Comparison of ENCODE assay signal across 8 mouse cellular contexts in the genomic region with DNA sequence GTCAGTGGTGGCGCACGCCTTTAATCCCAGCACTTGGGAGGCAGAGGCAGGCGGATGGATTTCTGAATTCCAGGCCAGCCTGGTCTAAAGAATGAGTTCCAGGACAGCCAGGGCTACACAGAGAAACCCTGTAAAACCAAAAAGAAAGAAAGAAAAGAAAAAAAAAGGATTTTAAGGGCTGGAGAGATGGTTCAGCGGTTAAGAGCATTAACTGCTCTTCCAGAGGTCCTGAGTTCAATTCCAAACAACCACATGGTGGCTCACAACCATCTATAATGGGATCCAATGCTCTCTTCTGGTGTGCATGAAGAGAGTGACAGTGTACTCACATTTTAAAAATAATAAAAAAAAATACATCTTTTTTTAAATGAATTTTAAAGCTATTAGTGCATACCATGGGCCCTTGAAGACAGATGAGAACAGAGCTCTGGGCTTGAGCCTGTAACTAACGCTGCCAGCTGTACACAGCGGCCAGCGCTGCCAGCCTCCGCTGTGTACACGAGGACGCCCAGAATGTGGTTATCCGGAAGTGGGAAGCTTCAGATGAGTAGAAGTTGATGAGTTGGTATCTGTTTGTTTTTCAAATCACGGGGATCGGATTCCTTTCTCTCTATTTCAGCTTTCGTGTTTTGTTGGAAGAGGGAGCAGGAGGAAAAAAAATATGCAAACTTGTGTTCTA. TPM values are rescaled to one million over a fixed set of nuclear protein-coding genes. Genes with fewer than 3 reads are reported as not detected.
DNase-seq lines count a peak whose midpoint lies in the region; ATAC-seq and TF ChIP-seq lines count a peak whose summit lies in the region.

No protein-coding gene starts in this region.

- H3K4me1 ChIP-seq in heart, embryonic 12.5 days (replicated peaks) = peaks cover 15% of the 10 kb centered on the region
- peaks cover 9 to 47% of the 10 kb centered on the region in 2 experiments for H3K4me1 ChIP-seq in CH12.LX (ENCODE audit: control insufficient read depth in 1 of 2, insufficient read depth in 2 of 2)
- peaks cover 11% of the 10 kb centered on the region for H3K4me1 ChIP-seq in forebrain, embryonic 16.5 days (replicated peaks; ENCODE audit: control insufficient read depth, insufficient read depth, low read length)

- peak overlapping the region; percentile 92 for H3K9ac ChIP-seq in heart, embryonic 12.5 days
- peak overlapping the region; percentile 97 for H3K9ac ChIP-seq in CH12.LX (ENCODE audit: insufficient read depth, low read depth)
- H3K9ac ChIP-seq in forebrain, embryonic 16.5 days (replicated peaks; ENCODE audit: low read depth, low read length) = peak overlapping the region; percentile 93

- no peak for ATAC-seq in heart, embryonic 12.5 days (ENCODE audit: insufficient number of reproducible peaks, low FRiP score)
- no peak for ATAC-seq in forebrain, embryonic 16.5 days
- ATAC-seq in frontal cortex, adult (ENCODE audit: low TSS enrichment) = no peak

- 0 out of 2 replicates have a peak, but pooled peaks have one; percentile 5 for TF ChIP-seq EP300 in CH12.LX (IDR thresholded peaks at IDR 0.05; ENCODE audit: low read length)

- H3K27ac ChIP-seq in heart, embryonic 12.5 days (ENCODE audit: poor library complexity, severe bottlenecking) = peak overlapping the region; percentile 98
- H3K27ac ChIP-seq in CH12.LX (ENCODE audit: insufficient read depth, low read depth) (no peak overlapping the region; the same call in 1 of the 2 replicates), macrophage (peak overlapping the region; percentile 98)
- H3K27ac ChIP-seq in forebrain, embryonic 16.5 days (ENCODE audit: low read length) = peak overlapping the region; percentile 98; the same call in 1 of the 2 replicates

- TF ChIP-seq CTCF in CH12.LX (conservative IDR thresholded peaks at IDR 0.05 in 1 of 2, IDR thresholded peaks at IDR 0.05 in 1 of 2; ENCODE audit: low read depth in 2 of 2, low read length in 2 of 2) = 0 out of 4 replicates have a peak, but pooled peaks of 1 of the 2 experiments have one; percentile 11

- TF ChIP-seq POLR2A in CH12.LX (IDR thresholded peaks at IDR 0.05; ENCODE audit: low read depth, low read length) = peak; percentile 43

- in situ Hi-C loops in CH12.LX (cut with MboI; ENCODE audit: low pct_ligation_motif_present, low pct_unique_long_range_greater_than_20kb, low sequenced_read_pairs) = no loop called here

- 62% methylated on average over 14 of the region's 14 CpGs for WGBS in heart, embryonic 12.5 days
- 70% methylated on average over 14 of the region's 14 CpGs for WGBS in forebrain, embryonic 16.5 days
- 68% methylated on average over 14 of the region's 14 CpGs for WGBS in macrophage (ENCODE audit: missing documents)

- H3K36me3 ChIP-seq in heart, embryonic 12.5 days = peaks cover 26% of the 10 kb centered on the region
- H3K36me3 ChIP-seq in CH12.LX (replicated peaks in 1 of 2; ENCODE audit: control insufficient read depth in 1 of 2, insufficient read depth in 1 of 2, low read length in 1 of 2) (peaks cover 23 to 31% of the 10 kb centered on the region in 2 experiments), macrophage (ENCODE audit: inconsistent target) (peaks cover 22% of the 10 kb centered on the region)
- no peaks in the 10 kb centered on the region for H3K36me3 ChIP-seq in forebrain, embryonic 16.5 days (ENCODE audit: control insufficient read depth, insufficient read depth)

- H3K79me2 ChIP-seq in CH12.LX (replicated peaks; ENCODE audit: control insufficient read depth, extremely low read depth, insufficient read depth, poor library complexity, severe bottlenecking) (peaks cover 16% of the 10 kb centered on the region), macrophage (ENCODE audit: inconsistent target) (peaks cover 47% of the 10 kb centered on the region)

- no peak for DNase-seq in heart, adult 9 months (ENCODE audit: low spot score in 2 of 2)
- peak; percentile 70 for DNase-seq in CH12.LX (ENCODE audit: extremely low read depth)
- no peak for DNase-seq in right cerebral cortex, adult 18-20 months
- no peak for DNase-seq in adrenal gland, adult 2 months

- H3K27me3 ChIP-seq in heart, embryonic 12.5 days (replicated peaks) = no peaks in the 10 kb centered on the region
- no peaks in the 10 kb centered on the region for H3K27me3 ChIP-seq in CH12.LX (replicated peaks)
- no peaks in the 10 kb centered on the region for H3K27me3 ChIP-seq in forebrain, embryonic 16.5 days (replicated peaks; ENCODE audit: control insufficient read depth, insufficient read depth, low read length)

- no peaks in the 10 kb centered on the region for H3K9me3 ChIP-seq in heart, embryonic 12.5 days (replicated peaks)
- H3K9me3 ChIP-seq in CH12.LX (replicated peaks; ENCODE audit: low read length) = no peaks in the 10 kb centered on the region
- no peaks in the 10 kb centered on the region for H3K9me3 ChIP-seq in forebrain, embryonic 16.5 days (ENCODE audit: control insufficient read depth, low read length)

- H3K4me2 ChIP-seq in heart, embryonic 12.5 days = peak overlapping the region; percentile 78
- peak overlapping the region; percentile 74 for H3K4me2 ChIP-seq in CH12.LX (ENCODE audit: insufficient read depth, low read depth, poor library complexity, severe bottlenecking)
- H3K4me2 ChIP-seq in forebrain, embryonic 16.5 days (ENCODE audit: low read length) = peak overlapping the region; percentile 75

- dilution Hi-C loops in CH12.LX (cut with MboI; ENCODE audit: extremely low pct_ligation_motif_present, extremely low pct_unique_long_range_greater_than_20kb, low sequenced_read_pairs) = no loop called here

- no peak for TF ChIP-seq RAD21 in CH12.LX (IDR thresholded peaks at IDR 0.05; ENCODE audit: low read depth, low read length)

- H3K4me3 ChIP-seq in heart, embryonic 12.5 days = peak overlapping the region; percentile 76
- H3K4me3 ChIP-seq in CH12.LX (replicated peaks in 1 of 3; ENCODE audit: low read depth in 2 of 3, low read length in 2 of 3, poor library complexity in 1 of 3) (peak overlapping the region; percentile 67 to 96 (median 92)), macrophage (ENCODE audit: inconsistent target) (peak overlapping the region; percentile 93)
- peak overlapping the region; percentile 57 for H3K4me3 ChIP-seq in forebrain, embryonic 16.5 days (replicated peaks; ENCODE audit: low read length)

RNA-seq across cellular contexts. Expression of a gene that starts 0.8 kb away (rescaled TPM):
- polyA plus RNA-seq in heart, embryonic 12.5 days (2016; fragmentation: Nextera tagmentation; extraction: Ambion mirVana) = 25.1 and 26.5 TPM in 2 replicates
- total RNA-seq in CH12.LX (2012; rRNA removed) (36.1 and 37.2 TPM in 2 replicates), CH12.LX (2014; rRNA removed) (28.7 and 31.7 TPM in 2 replicates)
- polyA plus RNA-seq in CH12.LX (2012; ENCODE audit: insufficient read length, low read depth) (31.1 and 35.1 TPM in 2 replicates), macrophage (2018) (36.7 to 92.1 TPM (median 40.6 TPM) in 3 replicates)
- 44.6 and 51.2 TPM in 2 replicates for polyA plus RNA-seq in forebrain, embryonic 16.5 days (2015; fragmentation: Nextera tagmentation; extraction: Ambion mirVana)
- total RNA-seq in macrophage (2018; cell fraction: chromatin; rRNA removed) = 100 to 1,000 TPM; 122 to 465 (median 250) TPM
- total RNA-seq in macrophage (2018; cell fraction: cytosol; rRNA removed) = 100 to 1,000 TPM in 1 of 26 experiments, 10 to 100 TPM in 25; 14.4 to 102 (median 50.4) TPM
- total RNA-seq in macrophage (2018; cell fraction: nucleus; rRNA removed) = 100 to 1,000 TPM in 23 of 26 experiments, 10 to 100 TPM in 3; 70.1 to 307 (median 159) TPM
- total RNA-seq in adrenal gland, adult 2 months (2021) = 10 to 100 TPM; 45.1 to 88.0 TPM
- polyA plus RNA-seq in adrenal gland, adult 2 months (2012; rRNA removed) = 71.5 and 72.1 TPM in 2 replicates

RNA-seq across cellular contexts. Expression of a gene that starts 23.2 kb away (rescaled TPM):
- polyA plus RNA-seq in heart, embryonic 12.5 days (2016; fragmentation: Nextera tagmentation; extraction: Ambion mirVana) = 3.9 and 4.6 TPM in 2 replicates
- total RNA-seq in CH12.LX (2012; rRNA removed) (not detected in 2 replicates), CH12.LX (2014; rRNA removed) (not detected in 2 replicates)
- polyA plus RNA-seq in CH12.LX (2012; ENCODE audit: insufficient read length, low read depth) (not detected in 2 replicates), macrophage (2018) (0.79 TPM in 1 of 3 replicates, not detected in the others)
- 4.2 and 6.7 TPM in 2 replicates for polyA plus RNA-seq in forebrain, embryonic 16.5 days (2015; fragmentation: Nextera tagmentation; extraction: Ambion mirVana)
- total RNA-seq in macrophage (2018; cell fraction: chromatin; rRNA removed) = under 1 TPM in 2 of 26 experiments, not detected in 24; 0.53 to 0.58 TPM
- under 1 TPM in 10 of 26 experiments, not detected in 16; 0.07 to 0.29 (median 0.15) TPM for total RNA-seq in macrophage (2018; cell fraction: cytosol; rRNA removed)
- under 1 TPM in 2 of 26 experiments, not detected in 24; 0.36 to 0.79 TPM for total RNA-seq in macrophage (2018; cell fraction: nucleus; rRNA removed)
- 1 to 10 TPM; 1.7 to 2.6 TPM for total RNA-seq in adrenal gland, adult 2 months (2021)
- polyA plus RNA-seq in adrenal gland, adult 2 months (2012; rRNA removed) = 10.6 and 12.5 TPM in 2 replicates

RNA-seq across cellular contexts. Expression of a gene that starts 28.6 kb away (rescaled TPM):
- polyA plus RNA-seq in heart, embryonic 12.5 days (2016; fragmentation: Nextera tagmentation; extraction: Ambion mirVana) = 35.7 and 36.2 TPM in 2 replicates
- 23.1 and 24.3 TPM in 2 replicates for total RNA-seq in CH12.LX (2012; rRNA removed)
- 24.6 and 25.7 TPM in 2 replicates for total RNA-seq in CH12.LX (2014; rRNA removed)
- polyA plus RNA-seq in CH12.LX (2012; ENCODE audit: insufficient read length, low read depth) = 16.4 and 22.3 TPM in 2 replicates
- polyA plus RNA-seq in forebrain, embryonic 16.5 days (2015; fragmentation: Nextera tagmentation; extraction: Ambion mirVana) = 52.6 and 56.7 TPM in 2 replicates
- 10 to 100 TPM in 13 of 26 experiments, 1 to 10 TPM in 12, under 1 TPM in 1; 0.95 to 24.4 (median 10.0) TPM for total RNA-seq in macrophage (2018; cell fraction: chromatin; rRNA removed)
- total RNA-seq in macrophage (2018; cell fraction: cytosol; rRNA removed) = 10 to 100 TPM in 24 of 26 experiments, 1 to 10 TPM in 2; 6.5 to 48.2 (median 23.3) TPM
- total RNA-seq in macrophage (2018; cell fraction: nucleus; rRNA removed) = 10 to 100 TPM in 15 of 26 experiments, 1 to 10 TPM in 11; 2.0 to 27.9 (median 13.1) TPM
- 10.2 to 21.8 TPM (median 19.2 TPM) in 3 replicates for polyA plus RNA-seq in macrophage (2018)
- total RNA-seq in adrenal gland, adult 2 months (2021) = 10 to 100 TPM; 27.2 to 33.0 TPM
- polyA plus RNA-seq in adrenal gland, adult 2 months (2012; rRNA removed) = 48.2 and 51.1 TPM in 2 replicates

RNA-seq across cellular contexts. Expression of a gene that starts 29.0 kb away (rescaled TPM):
- polyA plus RNA-seq in heart, embryonic 12.5 days (2016; fragmentation: Nextera tagmentation; extraction: Ambion mirVana) = 158 and 163 TPM in 2 replicates
- total RNA-seq in CH12.LX (2012; rRNA removed) = 128 and 140 TPM in 2 replicates
- 317 and 374 TPM in 2 replicates for total RNA-seq in CH12.LX (2014; rRNA removed)
- polyA plus RNA-seq in CH12.LX (2012; ENCODE audit: insufficient read length, low read depth) = 248 and 267 TPM in 2 replicates
- polyA plus RNA-seq in forebrain, embryonic 16.5 days (2015; fragmentation: Nextera tagmentation; extraction: Ambion mirVana) = 200 and 212 TPM in 2 replicates
- 10 to 100 TPM in 25 of 26 experiments, 1 to 10 TPM in 1; 9.6 to 93.0 (median 46.0) TPM for total RNA-seq in macrophage (2018; cell fraction: chromatin; rRNA removed)
- total RNA-seq in macrophage (2018; cell fraction: cytosol; rRNA removed) = 10 to 100 TPM; 19.7 to 39.2 (median 31.1) TPM
- 10 to 100 TPM; 11.4 to 57.3 (median 28.0) TPM for total RNA-seq in macrophage (2018; cell fraction: nucleus; rRNA removed)
- 33.4 to 53.8 TPM (median 52.0 TPM) in 3 replicates for polyA plus RNA-seq in macrophage (2018)
- 100 to 1,000 TPM in 1 of 2 experiments, 10 to 100 TPM in 1; 91.3 to 109 TPM for total RNA-seq in adrenal gland, adult 2 months (2021)
- 16.7 and 18.2 TPM in 2 replicates for polyA plus RNA-seq in adrenal gland, adult 2 months (2012; rRNA removed)
